Mouse (Mus musculus) erythroid progenitor cell, adult 5-6 weeks (primary cell): ENCODE results near the gene Ipo5. TPM values are rescaled to one million over a fixed set of nuclear protein-coding genes. Genes with fewer than 3 reads are reported as not detected.
A peak's percentile ranks its signal among the peaks of the same experiment; 100 is the strongest.

Experiments
- ATAC-seq: replicated peaks from 2 replicates; pipeline ENCODE4 v1.8.0; 2016; ENCODE audit warnings: moderate number of reproducible peaks, mild to moderate bottlenecking, moderate TSS enrichment, inconsistent platforms; ENCODE audit not compliant: poor library complexity, low FRiP score, severe bottlenecking
- total RNA-seq, 2 experiments: library from RNA; stranded (forward) in 1 of 2; stranded (reverse) in 1 of 2; fragments of 150-400 nt in 1 of 2; fragments of 186-747, 209-891 nt in 1 of 2; gene quantifications; 2 replicates each; pipeline versions ENCODE4 v1.2.3 to v1.2.4; 2015 to 2017; ENCODE audit warnings: low replicate concordance in 2 of 2

Gene Ipo5
- total RNA-seq (2015; ENCODE audit: low replicate concordance) (38.1 and 38.2 TPM in 2 replicates), total RNA-seq (2017; ENCODE audit: low replicate concordance) (43.8 and 46.9 TPM in 2 replicates)

DNA sequence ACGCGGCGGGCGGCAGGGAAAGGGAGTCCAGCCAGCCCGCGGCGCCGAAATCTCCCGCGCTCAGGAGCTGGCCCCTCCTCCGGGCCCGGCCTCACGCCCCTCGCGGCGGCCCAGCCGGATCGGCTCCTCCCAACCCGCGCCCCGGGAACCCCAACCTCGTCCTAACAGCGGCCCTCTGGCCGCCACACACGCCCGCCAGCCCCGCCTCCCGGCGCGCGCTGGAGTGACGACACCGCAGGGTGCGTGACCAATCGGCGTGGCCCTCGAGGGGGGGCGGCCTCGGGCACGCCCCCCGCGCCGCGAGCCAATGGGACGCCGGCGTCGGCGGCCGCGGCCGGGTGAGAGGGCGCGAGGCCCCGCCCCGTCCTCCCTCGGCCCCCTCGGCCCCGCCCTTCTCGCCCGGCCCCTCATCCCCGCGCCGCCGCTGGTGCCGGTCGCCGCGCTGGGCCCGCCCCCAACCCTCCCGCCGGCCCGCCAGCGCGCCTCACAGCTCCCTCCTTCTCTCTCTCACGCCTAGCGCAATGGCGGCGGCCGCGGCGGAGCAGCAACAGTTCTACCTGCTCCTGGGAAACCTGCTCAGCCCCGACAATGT lies at the start of gene Ipo5:
Gene Ipo5 (plus strand): TSS at position 492 of the 592 bp plus-strand sequence.
- ATAC-seq, result peak; percentile 96

DNA sequence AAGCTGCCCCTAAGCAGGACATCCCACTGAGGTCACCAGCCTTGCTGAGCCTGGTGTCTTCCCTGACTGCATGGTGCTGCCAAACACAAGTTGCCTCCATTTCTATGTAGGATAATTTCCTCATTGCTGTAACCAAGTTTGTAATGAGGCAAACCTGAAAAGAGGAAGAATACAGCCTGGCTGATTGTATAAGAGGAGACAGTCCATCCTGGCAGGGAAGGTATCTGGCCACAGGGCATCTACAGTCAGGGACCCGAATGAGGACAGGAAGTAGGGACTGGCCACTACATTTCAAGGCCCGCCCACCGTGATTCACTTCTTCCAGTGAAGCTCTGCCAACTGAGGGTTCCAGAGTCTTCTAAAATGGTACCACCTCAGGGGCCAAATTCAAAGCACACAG lies 47.8 kb upstream of the Ipo5 start:
- no peak for ATAC-seq

DNA sequence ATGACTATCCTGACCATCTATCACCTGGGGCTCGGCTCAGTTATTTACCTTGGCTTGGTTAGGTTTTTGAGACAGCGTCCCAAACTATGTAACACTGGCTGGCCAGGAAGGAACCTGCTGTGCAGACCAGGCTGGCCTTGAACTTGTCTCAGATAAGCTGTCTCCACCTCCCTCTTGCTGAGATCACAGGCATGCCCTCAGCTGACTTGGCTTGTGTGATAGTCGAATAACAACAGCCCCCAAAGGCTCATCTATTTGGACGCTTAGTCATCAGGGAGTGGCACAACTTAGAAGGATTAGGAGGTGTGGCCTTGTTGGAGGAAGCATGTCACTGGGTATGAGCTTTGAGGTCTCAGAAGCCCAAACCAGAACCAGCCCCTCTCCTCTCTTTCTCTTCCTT lies 46.1 kb upstream of the Ipo5 start:
- no peak for ATAC-seq

DNA sequence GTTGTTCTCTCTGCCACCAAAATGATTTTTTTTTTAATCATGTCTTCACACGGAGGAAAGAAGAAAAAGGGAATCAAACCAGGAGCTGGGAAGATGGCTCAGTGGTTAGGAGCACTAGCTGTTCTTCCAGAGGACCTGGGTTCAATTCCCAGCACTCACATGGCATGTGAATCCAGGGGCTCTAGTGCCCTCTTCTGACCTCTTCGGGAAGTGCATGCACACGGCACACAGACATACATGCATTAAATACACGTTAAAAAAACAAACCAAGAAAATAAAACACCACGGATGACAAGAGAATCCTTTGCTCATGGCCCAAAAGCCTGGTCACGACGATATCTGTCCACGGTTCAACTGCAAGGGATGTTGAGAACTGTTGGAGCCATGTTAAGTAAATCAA lies 44.5 kb upstream of the Ipo5 start:
- no peak for ATAC-seq

DNA sequence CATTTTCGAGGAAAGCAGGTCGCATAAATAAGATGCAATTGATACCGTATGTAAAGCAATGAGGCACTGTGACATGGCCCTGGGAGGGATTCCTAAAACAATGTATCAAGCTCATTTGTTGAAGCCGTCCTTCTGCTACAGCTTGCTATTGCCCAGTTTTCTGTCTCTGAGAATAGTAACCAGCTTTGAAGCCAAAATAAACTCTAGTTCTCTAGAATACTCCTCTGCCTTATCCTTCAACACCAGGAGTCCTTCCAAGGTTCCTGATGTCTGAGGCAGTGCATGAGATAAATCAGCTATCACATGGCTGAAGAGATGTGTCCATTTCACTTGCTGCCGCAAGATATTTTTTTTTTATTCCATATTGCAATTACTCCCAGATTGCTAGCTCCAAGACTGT lies 43.9 kb upstream of the Ipo5 start:
- ATAC-seq, result no peak

DNA sequence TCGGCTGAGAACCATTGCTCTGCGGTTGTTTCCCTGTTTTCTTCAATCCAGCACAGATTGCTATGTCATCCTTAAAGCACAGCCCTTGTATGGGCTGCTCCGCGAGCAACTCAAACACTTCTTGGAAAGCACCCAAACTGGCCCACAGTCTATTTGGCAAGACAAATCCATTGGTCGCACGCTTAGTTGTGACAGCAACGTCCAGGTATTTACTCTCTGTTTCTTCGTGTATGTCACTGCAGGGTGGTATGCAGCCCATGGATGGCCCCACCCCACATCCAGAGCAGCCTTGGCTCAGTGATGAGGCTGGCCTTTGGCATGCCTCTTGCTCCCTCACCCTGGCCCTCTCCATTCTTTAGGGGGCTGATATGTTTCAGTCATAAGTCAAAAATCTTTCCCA lies 42.5 kb upstream of the Ipo5 start:
- ATAC-seq, result no peak

DNA sequence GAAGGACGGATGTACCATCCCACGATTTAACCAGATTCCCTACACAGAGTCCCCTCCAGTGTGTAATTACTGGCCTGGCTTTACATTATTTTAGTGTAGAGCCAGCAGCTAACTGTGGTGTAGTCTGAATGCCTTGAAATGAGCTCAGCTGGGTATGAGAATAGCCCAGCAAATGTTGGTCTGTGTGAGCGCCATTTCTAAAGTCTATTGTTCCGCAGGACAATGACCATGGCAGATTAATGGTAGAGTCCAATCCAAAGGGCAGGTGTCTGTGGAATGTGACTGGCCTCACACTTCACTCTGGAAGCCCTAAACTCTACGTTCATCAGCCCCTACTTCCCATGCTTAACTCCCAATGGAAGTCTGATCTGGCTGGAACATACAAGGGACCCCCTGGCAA lies 40.3 kb upstream of the Ipo5 start:
- no peak for ATAC-seq

DNA sequence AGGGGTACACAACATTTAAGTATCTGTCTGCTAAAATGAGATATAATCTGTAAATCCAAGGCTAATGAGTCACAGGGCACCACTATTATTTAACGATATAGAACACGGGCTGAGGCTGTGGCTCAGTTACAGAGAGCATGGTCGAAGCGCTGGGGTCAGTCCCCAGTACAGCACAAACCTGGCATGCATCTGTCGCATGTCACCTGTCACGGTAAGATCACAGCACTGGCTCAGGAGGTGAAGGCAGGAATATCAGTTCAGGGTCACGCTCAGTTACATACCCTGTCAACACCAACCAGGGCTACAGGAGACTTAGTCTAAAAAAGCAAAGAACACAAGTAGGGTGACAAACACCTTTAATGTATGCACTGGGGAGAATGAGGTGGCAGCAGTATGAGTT lies 36.6 kb upstream of the Ipo5 start:
- ATAC-seq, result no peak

DNA sequence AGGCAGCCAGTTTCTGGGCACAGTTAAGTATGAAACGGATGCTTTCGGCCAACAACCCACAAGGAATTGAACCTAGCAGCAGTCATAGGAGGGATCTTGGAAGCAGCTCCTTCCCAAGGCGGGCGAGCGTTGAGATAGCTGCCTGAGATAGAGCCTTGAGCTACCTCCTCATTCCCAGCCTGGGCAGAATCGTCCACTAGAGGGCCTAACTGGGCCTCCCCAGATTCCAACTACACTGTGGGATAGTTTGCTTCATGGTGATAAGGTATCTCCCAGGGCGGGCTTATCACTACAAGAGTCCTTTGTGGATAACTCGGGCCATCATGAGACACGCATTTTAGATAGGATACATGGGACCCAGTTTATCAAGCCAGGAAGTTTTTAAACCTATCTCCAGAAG lies 35.9 kb upstream of the Ipo5 start:
- no peak for ATAC-seq

DNA sequence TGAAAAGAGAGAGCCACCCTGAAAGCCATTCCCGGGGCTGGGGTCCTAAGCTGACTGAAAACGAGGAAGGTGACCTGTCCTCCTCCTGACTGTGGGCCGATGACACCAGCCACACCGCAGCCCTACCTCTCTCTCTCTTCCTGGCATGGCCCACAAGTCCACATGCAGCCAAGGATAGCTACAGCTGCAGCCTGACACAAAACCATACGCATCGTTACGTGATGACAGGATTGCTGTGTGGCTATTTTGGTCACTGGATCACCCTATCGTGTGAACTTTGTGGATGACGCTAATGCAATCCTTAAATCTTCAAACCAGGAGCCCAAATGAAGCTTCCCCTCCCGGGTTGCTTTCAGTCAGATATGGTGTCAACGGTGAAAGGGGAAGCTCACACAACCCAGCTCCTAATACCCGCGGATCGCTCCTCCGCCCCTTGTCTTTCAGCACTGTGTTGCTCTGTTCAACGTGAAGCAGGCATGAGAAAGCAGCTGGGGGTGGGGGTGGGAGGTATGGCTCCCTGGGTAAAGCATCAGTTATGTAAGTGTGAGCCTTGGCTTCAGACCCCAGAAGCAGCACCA lies 35.1 kb upstream of the Ipo5 start:
- no peak for ATAC-seq

DNA sequence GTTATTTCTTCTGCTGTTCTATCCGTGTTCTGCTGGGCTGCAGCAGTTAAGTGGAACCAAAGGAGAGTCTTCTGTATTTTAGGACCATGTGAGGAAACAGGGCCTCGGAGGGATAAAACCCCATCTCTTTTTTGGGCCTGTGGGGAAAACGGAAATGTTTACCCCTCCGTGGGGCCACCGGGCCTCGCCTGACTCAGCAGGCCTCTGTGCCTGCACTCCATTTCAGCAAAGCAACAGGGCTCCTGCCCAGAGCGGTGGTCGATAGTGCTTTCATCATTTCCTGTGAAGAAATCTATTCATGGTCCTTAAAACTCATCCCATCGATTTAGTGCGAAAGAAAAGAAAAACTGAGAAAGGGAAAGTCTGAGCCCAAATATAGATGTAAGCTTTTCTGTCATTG lies 33.9 kb upstream of the Ipo5 start:
- ATAC-seq, result no peak

DNA sequence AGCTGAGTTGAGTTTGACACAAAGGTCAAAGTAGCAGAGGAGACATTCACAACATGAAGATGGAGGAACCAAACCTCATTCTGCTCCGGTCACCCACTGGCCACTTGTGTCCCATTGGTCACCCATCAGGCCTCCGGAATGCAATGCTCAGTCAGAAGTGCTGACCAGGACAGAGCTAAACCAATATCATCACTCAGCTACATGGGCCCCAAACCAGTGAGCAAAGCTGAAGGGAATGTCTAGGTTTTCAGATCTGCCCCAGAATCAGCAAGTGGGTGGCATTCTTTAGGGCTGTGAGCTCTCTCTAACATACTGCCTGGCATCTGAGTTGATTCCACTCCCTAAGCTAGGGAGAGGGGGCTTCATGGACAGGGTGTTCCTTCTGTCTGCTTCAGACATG lies 32.0 kb upstream of the Ipo5 start:
- ATAC-seq, result no peak

DNA sequence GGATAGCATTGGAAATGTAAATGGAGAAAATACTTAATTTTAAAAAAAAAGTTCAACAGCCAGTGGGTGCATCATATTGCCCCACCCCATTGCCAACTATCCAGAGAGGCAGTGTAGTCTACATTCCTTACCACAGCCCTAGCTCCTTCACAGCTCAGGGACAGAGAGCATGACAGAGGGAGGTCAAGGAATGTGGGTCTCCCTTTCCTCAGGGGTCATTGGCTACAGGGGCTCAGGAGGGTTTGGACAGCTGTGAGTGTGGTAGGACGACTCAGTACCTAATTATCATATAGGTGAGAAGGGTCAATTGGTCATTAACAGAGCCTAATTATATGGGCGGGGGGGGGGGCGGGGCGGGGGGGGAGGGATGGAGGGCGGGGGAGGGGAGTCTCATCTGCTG lies 30.4 kb upstream of the Ipo5 start:
- no peak for ATAC-seq

DNA sequence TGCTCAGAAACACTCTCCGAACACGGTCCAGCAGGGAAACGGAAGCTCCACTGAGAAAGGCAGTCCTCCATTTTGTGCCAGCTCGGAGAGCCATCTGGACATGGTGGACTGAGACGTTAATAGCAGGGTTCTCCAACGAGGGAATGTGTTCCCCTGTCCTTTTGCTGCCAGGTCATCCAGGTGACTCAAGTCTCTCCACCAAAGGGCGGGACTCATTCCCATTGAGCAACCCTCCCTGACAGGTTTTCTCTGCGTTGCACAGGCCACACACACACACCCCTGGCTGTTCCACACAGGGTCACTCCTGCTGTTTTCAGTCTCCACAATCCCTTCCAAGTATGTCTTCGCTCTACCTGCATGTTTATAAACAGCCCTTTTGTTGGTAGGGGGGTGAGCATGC lies 30.0 kb upstream of the Ipo5 start:
- no peak for ATAC-seq

DNA sequence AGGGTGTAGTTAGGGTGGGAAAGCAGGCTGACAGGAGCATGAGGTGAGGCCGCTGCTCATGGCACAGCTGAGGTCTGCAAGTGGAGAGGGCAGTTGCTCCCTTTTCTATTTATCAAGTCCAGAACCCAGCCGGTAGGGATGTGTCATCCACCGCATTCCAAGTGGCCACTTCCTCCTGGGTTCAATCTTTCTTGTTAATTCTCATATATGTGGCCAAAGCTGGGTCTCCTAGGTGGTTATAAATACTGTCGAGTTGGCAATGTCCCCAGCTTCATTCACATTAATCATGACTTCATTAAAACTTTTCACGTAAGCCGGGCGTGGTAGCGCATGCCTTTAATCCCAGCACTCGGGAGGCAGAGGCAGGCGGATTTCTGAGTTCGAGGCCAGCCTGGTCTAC lies 22.3 kb upstream of the Ipo5 start:
- no peak for ATAC-seq

DNA sequence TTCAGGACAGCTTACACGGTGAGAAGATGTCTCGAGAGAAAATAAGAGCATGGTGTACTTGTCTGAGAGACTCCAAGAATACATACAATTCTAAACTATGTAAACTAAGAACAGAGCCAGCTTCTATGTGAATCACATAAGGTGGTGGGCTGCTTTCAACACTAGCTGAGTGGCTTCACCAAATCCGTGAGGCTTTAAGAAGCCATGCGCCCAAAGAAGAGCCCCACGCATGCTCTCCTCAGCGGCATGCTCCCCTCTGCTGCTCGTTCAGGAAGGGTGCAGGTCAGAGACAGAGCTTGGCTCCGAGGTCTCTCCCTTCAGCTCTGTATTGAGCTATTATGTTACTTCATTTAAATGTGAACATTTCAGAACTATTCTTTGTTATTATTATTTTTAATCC lies 18.7 kb upstream of the Ipo5 start:
- no peak for ATAC-seq

DNA sequence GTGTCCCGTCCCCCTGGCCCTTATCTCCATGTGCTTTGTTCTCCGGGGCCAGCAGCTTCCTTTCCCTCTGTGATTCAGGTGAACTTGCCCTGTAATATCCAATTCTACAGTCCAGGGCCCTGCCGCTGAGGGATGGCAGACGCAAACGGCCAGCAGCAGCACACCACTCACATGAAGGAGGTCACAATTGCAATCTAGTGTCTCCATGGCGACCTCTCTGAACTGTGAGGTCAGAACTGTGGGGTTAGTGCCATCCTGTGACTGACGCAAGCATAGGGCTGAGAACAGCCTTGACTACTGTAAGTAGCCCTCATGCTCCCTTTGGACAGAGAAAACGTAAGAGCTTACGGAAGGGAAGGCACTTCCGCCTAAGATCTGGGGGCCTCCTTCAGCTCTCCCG lies 14.4 kb upstream of the Ipo5 start:
- no peak for ATAC-seq

DNA sequence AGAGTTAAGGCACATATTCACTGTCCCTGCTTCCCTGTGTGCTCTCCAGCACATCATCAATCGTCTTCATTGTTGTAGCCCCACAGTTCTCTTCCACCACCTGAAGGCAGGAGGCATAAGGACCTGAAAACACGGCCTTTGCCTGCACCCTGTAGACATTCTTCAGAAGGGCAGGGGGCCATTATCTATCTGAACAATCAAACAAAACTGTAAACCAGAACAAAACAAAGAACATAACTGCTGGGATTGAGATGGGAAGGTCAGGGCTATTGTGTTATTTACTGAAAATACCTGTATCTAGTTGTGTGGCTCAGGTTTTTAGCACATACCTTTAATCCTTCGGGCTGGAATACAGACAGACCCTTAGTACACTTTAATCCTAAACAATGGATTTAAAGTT lies 12.1 kb upstream of the Ipo5 start:
- ATAC-seq, result no peak

DNA sequence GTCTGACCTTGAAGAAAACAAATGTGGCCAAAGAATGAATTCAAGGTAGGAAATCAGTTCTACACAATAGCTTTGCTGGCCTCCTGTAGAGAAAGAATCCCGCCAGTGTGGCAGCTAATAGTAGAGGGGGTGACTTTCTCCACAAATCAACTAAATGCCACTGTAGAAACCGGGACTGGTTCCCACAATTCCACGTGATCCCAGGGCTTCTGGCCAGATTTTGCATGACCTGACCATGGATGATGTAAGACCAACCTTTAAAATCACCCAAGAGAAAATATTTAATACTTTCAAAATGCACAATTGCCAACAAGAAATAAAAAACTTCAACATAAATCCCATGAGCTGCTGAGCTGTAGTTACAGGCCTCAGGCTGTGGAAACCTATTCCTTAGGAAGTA lies 1.6 kb upstream of the Ipo5 start:
- ATAC-seq, result no peak

DNA sequence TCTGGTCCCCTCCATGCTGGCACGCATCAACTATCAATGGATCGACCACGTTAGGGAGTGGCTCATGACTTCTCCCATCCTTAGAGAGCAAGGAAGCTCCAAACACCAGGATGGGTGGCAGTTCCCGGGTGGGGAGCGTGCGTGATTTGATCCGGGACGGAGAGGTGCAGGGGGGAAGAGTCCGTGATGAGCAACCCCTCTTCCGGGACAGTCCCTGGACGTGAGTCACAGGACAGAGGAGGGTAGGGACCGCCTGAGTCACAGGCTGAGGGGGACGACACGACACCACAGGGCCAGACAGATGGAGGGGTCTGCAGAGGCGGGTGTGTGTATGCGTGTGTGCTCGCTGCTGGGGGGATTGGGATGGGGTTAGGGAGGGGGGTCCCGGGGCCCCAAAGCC lies 704 bp upstream of the Ipo5 start:
- peak; percentile 32; the same call in 1 of the 2 replicates for ATAC-seq

DNA sequence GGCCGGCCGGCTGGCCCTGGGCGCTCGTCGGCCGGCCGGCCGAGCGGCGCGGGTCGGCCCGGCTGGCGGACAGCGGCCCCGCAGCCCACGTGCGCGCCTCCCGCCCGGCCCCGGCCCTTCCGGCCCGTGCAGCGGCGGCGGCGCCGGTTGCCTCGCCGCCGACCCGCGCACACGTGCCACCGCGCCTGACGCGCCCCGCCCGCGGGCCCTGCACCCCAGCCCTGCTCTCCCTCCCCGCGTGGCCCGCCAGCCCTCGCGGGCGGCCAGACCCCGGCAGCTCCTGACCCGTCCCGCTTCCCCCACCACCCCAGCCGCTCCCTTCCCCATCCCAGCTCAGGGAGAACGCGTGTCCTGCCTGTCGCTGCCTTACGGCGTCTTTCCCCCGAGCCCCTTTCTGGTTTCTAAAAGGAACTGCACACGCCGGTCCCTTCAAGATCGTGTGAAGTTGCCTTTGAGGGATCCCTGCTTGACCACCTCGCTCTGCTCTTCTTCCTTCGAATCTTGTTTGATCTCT lies 421 bp downstream of the Ipo5 start:
- peak; percentile 26 for ATAC-seq
